Mouse (Mus musculus) testis, adult 2 months (tissue): ENCODE measurements around the gene Tmem91.

ENCODE experiments used
- CTCF ChIP-seq: fragments of 200-500 bp; IDR thresholded peaks from 2 replicates; pipeline ENCODE4 v1.5.1; 2012; ENCODE audit warnings: low read depth, mild to moderate bottlenecking, inconsistent platforms, low read length, moderate library complexity; ENCODE audit not compliant: control insufficient read depth, insufficient read depth, insufficient replicate concordance
- POLR2A ChIP-seq: fragments of 200-500 bp; IDR thresholded peaks from 2 replicates; pipeline ENCODE4 v1.6.1; 2012; ENCODE audit warnings: low read depth, mild to moderate bottlenecking, inconsistent platforms, low read length, moderate library complexity; ENCODE audit not compliant: control insufficient read depth

- TF ChIP-seq CTCF (no peak), POLR2A (no peak)
Measured at GRCm38 (mm10) chr7:25684659-25685058, 9.7 kb upstream of the Tmem91 start.
